Mouse (Mus musculus) midbrain, embryonic 10.5 days (tissue): ENCODE results near the gene Npdc1. TPM values are rescaled to one million over a fixed set of nuclear protein-coding genes. Genes with fewer than 3 reads are reported as not detected.

Experiments used
- DNase-seq: peaks from one replicate; pipeline ENCODE4 v3.0.0-alpha.2; 2017; ENCODE audit warnings: low spot score
- H3K27ac ChIP-seq: fragments of 300-500 bp; sonication (generic); replicated peaks from 2 replicates; pipeline ENCODE4 v1.5.1; 2016; ENCODE audit warnings: mild to moderate bottlenecking
- H3K27me3 ChIP-seq: fragments of 300-500 bp; sonication (generic); 2 replicates; pipeline ENCODE4 v1.6.1; 2016; ENCODE audit warnings: low read depth, mild to moderate bottlenecking; ENCODE audit not compliant: poor library complexity, severe bottlenecking
- H3K36me3 ChIP-seq: fragments of 300-500 bp; sonication (generic); 2 replicates; pipeline ENCODE4 v1.6.1; 2016; ENCODE audit warnings: mild to moderate bottlenecking, moderate library complexity
- H3K4me1 ChIP-seq: fragments of 300-500 bp; sonication (generic); 2 replicates; pipeline ENCODE4 v1.6.1; 2016
- H3K4me3 ChIP-seq: fragments of 300-500 bp; sonication (generic); 2 replicates; pipeline ENCODE4 v1.5.1; 2016; ENCODE audit warnings: mild to moderate bottlenecking, moderate library complexity
- H3K9me3 ChIP-seq: fragments of 300-500 bp; sonication (generic); replicated peaks from 2 replicates; pipeline ENCODE4 v1.6.1; 2016; ENCODE audit warnings: mild to moderate bottlenecking
- WGBS: fragments of 180-500 bp; shearing (Covaris S2); methylation state at CpG from one replicate; pipeline ENCODE4 v1.1.7; 2016; 5-methylcytosine and 5-hydroxymethylcytosine counted together
- microRNA-seq: library from miRNA; unstranded; fragments of <30 nt; microRNA quantifications from one replicate; pipeline ENCODE4, GENCODE M21; 2017
- polyA plus RNA-seq: library from polyadenylated mRNA; unstranded; fragments of >200 nt; fragmentation: Nextera tagmentation; extraction: Ambion mirVana; gene quantifications from 2 replicates; pipeline ENCODE4 v1.2.1, GENCODE M21; 2016

Gene Npdc1
- polyA plus RNA-seq, 1 experiment from 2014 or later, result 80.6 TPM

- Histone ChIP-seq H3K4me3 (no peak overlapping the region), H3K27me3 (no peaks in the 10 kb centered on the region), H3K9me3 (no peaks in the 10 kb centered on the region), H3K36me3 (peaks cover 94% of the 10 kb centered on the region), H3K4me1 (no peaks in the 10 kb centered on the region), H3K27ac (no peak overlapping the region)
- no peak for DNase-seq
- WGBS, result 90% methylated on average over 14 of the region's 14 CpGs
Observed at GRCm38 (mm10) chr2:25442682-25443081, 43.5 kb downstream of the Npdc1 start.

- H3K4me1 ChIP-seq, result no peaks in the 10 kb centered on the region
- no peaks in the 10 kb centered on the region for H3K27me3 ChIP-seq
- no peak for DNase-seq
- 87% methylated on average over 8 of the region's 8 CpGs for WGBS
- no peak overlapping the region for H3K27ac ChIP-seq
- H3K36me3 ChIP-seq, result peaks cover 24% of the 10 kb centered on the region
- H3K9me3 ChIP-seq, result no peaks in the 10 kb centered on the region
- H3K4me3 ChIP-seq, result no peak overlapping the region
Observed at GRCm38 (mm10) chr2:25450853-25451647, 51.9 kb downstream of the Npdc1 start.

- no peak for DNase-seq
- H3K27ac ChIP-seq, result no peak overlapping the region
- no peaks in the 10 kb centered on the region for H3K4me1 ChIP-seq
- peaks cover 5% of the 10 kb centered on the region; the same call in 1 of the 2 replicates for H3K36me3 ChIP-seq
- no peaks in the 10 kb centered on the region for H3K27me3 ChIP-seq
- H3K9me3 ChIP-seq, result no peaks in the 10 kb centered on the region
- WGBS, result 58% methylated on average over 1 of the region's 1 CpGs
- H3K4me3 ChIP-seq, result no peak overlapping the region
Observed at GRCm38 (mm10) chr2:25452951-25453350, 53.8 kb downstream of the Npdc1 start.

- Histone ChIP-seq H3K9me3 (no peaks in the 10 kb centered on the region), H3K27ac (no peak within 1 kb of the TSS), H3K36me3 (peaks cover 17% of the 10 kb centered on the region; the same call in 1 of the 2 replicates), H3K4me1 (peaks cover 23% of the 10 kb centered on the region), H3K27me3 (no peaks in the 10 kb centered on the region), H3K4me3 (no peak within 1 kb of the TSS)
- 71% methylated on average over 14 of the region's 14 CpGs for WGBS
- DNase-seq, result no peak
Observed at GRCm38 (mm10) chr2:25456205-25456953, 57.2 kb downstream of the Npdc1 start, which contains the start of gene Clic3. TSS of gene Clic3 (plus strand) at chr2:25456838.

GRCm38 (mm10) chr2:25457022-25457896 is 58.1 kb downstream of the Npdc1 start:
- Histone ChIP-seq H3K9me3 (no peaks in the 10 kb centered on the region), H3K36me3 (peaks cover 17% of the 10 kb centered on the region; the same call in 1 of the 2 replicates), H3K27me3 (no peaks in the 10 kb centered on the region), H3K4me1 (peaks cover 25% of the 10 kb centered on the region), H3K4me3 (no peak overlapping the region), H3K27ac (no peak overlapping the region)
- 84% methylated on average over 9 of the region's 9 CpGs for WGBS
- DNase-seq, result no peak

GRCm38 (mm10) chr2:25458911-25459310 is 59.8 kb downstream of the Npdc1 start:
- 84% methylated on average over 5 of the region's 5 CpGs for WGBS

More at GRCm38 (mm10) chr2:25458911-25459310, 59.8 kb downstream of the Npdc1 start:
- no peak overlapping the region for H3K4me3 ChIP-seq
- H3K36me3 ChIP-seq, result peaks cover 17% of the 10 kb centered on the region; the same call in 1 of the 2 replicates
- H3K27me3 ChIP-seq, result no peaks in the 10 kb centered on the region
- H3K9me3 ChIP-seq, result no peaks in the 10 kb centered on the region
- DNase-seq, result no peak
- peaks cover 25% of the 10 kb centered on the region for H3K4me1 ChIP-seq
- H3K27ac ChIP-seq, result no peak overlapping the region

Small RNA genes lying within 50 kb of the gene (microRNA-seq; reads per million reads assigned to microRNA genes)
- gene Mir3087, result not detected

Other genes starting within 250 kb of the Npdc1 start
- gene Nrarp, start 218.6 kb upstream of the Npdc1 start, polyA plus RNA-seq, result 65.8 and 74.1 TPM in 2 replicates
- 1.3 and 1.9 TPM in 2 replicates for gene Tor4a, start 202.5 kb upstream of the Npdc1 start, polyA plus RNA-seq
- 131 and 140 TPM in 2 replicates for gene Nelfb, start 187.9 kb upstream of the Npdc1 start, polyA plus RNA-seq
- not detected in 2 replicates for gene Stpg3, start 184.7 kb upstream of the Npdc1 start, polyA plus RNA-seq
- gene Fam166a, start 180.6 kb upstream of the Npdc1 start, polyA plus RNA-seq, result 0.62 TPM in 1 of 2 replicates, not detected in the other
- gene Tubb4b, start 174.6 kb upstream of the Npdc1 start, polyA plus RNA-seq, result 682 and 743 TPM in 2 replicates
- gene Slc34a3, start 165.0 kb upstream of the Npdc1 start, polyA plus RNA-seq, result not detected in 2 replicates
- gene Rnf224, start 162.6 kb upstream of the Npdc1 start, polyA plus RNA-seq, result not detected in 2 replicates
- 28.3 and 32.0 TPM in 2 replicates for gene Rnf208, start 157.1 kb upstream of the Npdc1 start, polyA plus RNA-seq
- gene Cysrt1, start 156.9 kb upstream of the Npdc1 start, polyA plus RNA-seq, result 0.21 and 0.22 TPM in 2 replicates
- 7.2 and 8.6 TPM in 2 replicates for gene AL732309.1, start 152.5 kb upstream of the Npdc1 start, polyA plus RNA-seq
- gene Tmem203, start 143.9 kb upstream of the Npdc1 start, polyA plus RNA-seq, result 19.1 and 20.2 TPM in 2 replicates
- 7.5 and 7.8 TPM in 2 replicates for gene Tprn, start 136.7 kb upstream of the Npdc1 start, polyA plus RNA-seq
- gene Ssna1, start 126.9 kb upstream of the Npdc1 start, polyA plus RNA-seq, result 243 and 252 TPM in 2 replicates
- 141 and 153 TPM in 2 replicates for gene Anapc2, start 126.9 kb upstream of the Npdc1 start, polyA plus RNA-seq
- gene Tmem210, start 111.2 kb upstream of the Npdc1 start, polyA plus RNA-seq, result not detected in 2 replicates
- not detected in 2 replicates for gene Lrrc26, start 109.4 kb upstream of the Npdc1 start, polyA plus RNA-seq
- gene Grin1, start 80.2 kb upstream of the Npdc1 start, polyA plus RNA-seq, result 1.5 and 1.8 TPM in 2 replicates
- 55.6 and 62.8 TPM in 2 replicates for gene Man1b1, start 67.0 kb upstream of the Npdc1 start, polyA plus RNA-seq
- gene Dpp7, start 43.0 kb upstream of the Npdc1 start, polyA plus RNA-seq, result 16.2 and 20.2 TPM in 2 replicates
- 6.0 and 8.4 TPM in 2 replicates for gene Uap1l1, start 33.7 kb upstream of the Npdc1 start, polyA plus RNA-seq
- 73.4 and 86.4 TPM in 2 replicates for gene Sapcd2, start 27.0 kb upstream of the Npdc1 start, polyA plus RNA-seq
- gene Entpd2, start 3.5 kb upstream of the Npdc1 start, polyA plus RNA-seq, result 0.26 TPM in 1 of 2 replicates, not detected in the other
- gene Fut7, start 23.9 kb downstream of the Npdc1 start, polyA plus RNA-seq, result not detected in 2 replicates
- gene Abca2, start 29.4 kb downstream of the Npdc1 start, polyA plus RNA-seq, result 6.2 and 8.1 TPM in 2 replicates
- 1.1 and 1.9 TPM in 2 replicates for gene Clic3, start 57.5 kb downstream of the Npdc1 start, polyA plus RNA-seq
- gene Paxx, start 61.7 kb downstream of the Npdc1 start, polyA plus RNA-seq, result 17.4 and 26.4 TPM in 2 replicates
- 0.16 TPM in 1 of 2 replicates, not detected in the other for gene Ptgds, start 70.7 kb downstream of the Npdc1 start, polyA plus RNA-seq
- gene Lcn12, start 94.6 kb downstream of the Npdc1 start, polyA plus RNA-seq, result not detected in 2 replicates
- gene Fbxw5, start 101.4 kb downstream of the Npdc1 start, polyA plus RNA-seq, result 91.2 and 108 TPM in 2 replicates
- 5.2 and 5.6 TPM in 2 replicates for gene C8g, start 102.4 kb downstream of the Npdc1 start, polyA plus RNA-seq
- gene Traf2, start 147.6 kb downstream of the Npdc1 start, polyA plus RNA-seq, result 38.9 and 41.4 TPM in 2 replicates
- 344 and 364 TPM in 2 replicates for gene Edf1, start 158.5 kb downstream of the Npdc1 start, polyA plus RNA-seq
- 6.7 and 7.8 TPM in 2 replicates for gene Mamdc4, start 175.5 kb downstream of the Npdc1 start, polyA plus RNA-seq
- gene Phpt1, start 175.9 kb downstream of the Npdc1 start, polyA plus RNA-seq, result 159 and 187 TPM in 2 replicates
- gene Ajm1, start 182.4 kb downstream of the Npdc1 start, polyA plus RNA-seq, result 0.05 and 0.27 TPM in 2 replicates
- 71.2 and 75.1 TPM in 2 replicates for gene Rabl6, start 209.2 kb downstream of the Npdc1 start, polyA plus RNA-seq
- gene Ccdc183, start 218.3 kb downstream of the Npdc1 start, polyA plus RNA-seq, result 0.04 and 0.12 TPM in 2 replicates
- 12.8 and 14.7 TPM in 2 replicates for gene Tmem141, start 222.7 kb downstream of the Npdc1 start, polyA plus RNA-seq
- 0.36 and 1.4 TPM in 2 replicates for gene Fcna, start 228.7 kb downstream of the Npdc1 start, polyA plus RNA-seq